ENCODE assay signal across 11 mouse cellular contexts in genomic region chr9:58201091-58201842, GRCm38 (mm10). TPM values are rescaled to one million over a fixed set of nuclear protein-coding genes. Genes with fewer than 3 reads are reported as not detected.
DNase-seq lines count a peak whose midpoint lies in the region; ATAC-seq lines count a peak whose summit lies in the region.
"Had no signal": no experiment of that assay in that cellular context is flagged by ENCODE, and none has a peak within 500 bp of the region (broad histone marks: within the 10 kb centered on the region; RNA-seq: fewer than 3 reads in every experiment).

No protein-coding gene starts in this region.

- no peak overlapping the region for H3K9ac ChIP-seq in heart, embryonic 11.5 days (ENCODE audit: low read depth, low read length)
- no peak overlapping the region; the same call in 1 of the 2 replicates for H3K9ac ChIP-seq in hindbrain, embryonic 11.5 days (ENCODE audit: low read depth, low read length)
- peak overlapping the region; percentile 48 for H3K9ac ChIP-seq in midbrain, embryonic 14.5 days (replicated peaks; ENCODE audit: low read length)
- H3K9ac ChIP-seq: lung, embryonic 15.5 days had no signal

- no peaks in the 10 kb centered on the region for H3K36me3 ChIP-seq in heart, embryonic 11.5 days (ENCODE audit: control insufficient read depth, insufficient read depth, low read length)
- H3K36me3 ChIP-seq in hindbrain, embryonic 11.5 days (ENCODE audit: control insufficient read depth, insufficient read depth, low read length): no peaks in the 10 kb centered on the region
- no peaks in the 10 kb centered on the region for H3K36me3 ChIP-seq in midbrain, embryonic 14.5 days (ENCODE audit: control insufficient read depth, insufficient read depth, low read length)
- H3K36me3 ChIP-seq: lung, embryonic 15.5 days had no signal

- peaks cover 31% of the 10 kb centered on the region for H3K4me1 ChIP-seq in heart, embryonic 11.5 days (ENCODE audit: control insufficient read depth, insufficient read depth, low read length)
- peaks cover 16% of the 10 kb centered on the region for H3K4me1 ChIP-seq in hindbrain, embryonic 11.5 days (replicated peaks; ENCODE audit: control insufficient read depth, insufficient read depth, low read length)
- peaks cover 28% of the 10 kb centered on the region for H3K4me1 ChIP-seq in midbrain, embryonic 14.5 days (ENCODE audit: control insufficient read depth, insufficient read depth, low read length)

- no peak overlapping the region for H3K27ac ChIP-seq in heart, embryonic 11.5 days (ENCODE audit: low read depth, low read length)
- H3K27ac ChIP-seq in hindbrain, embryonic 11.5 days (ENCODE audit: low read depth, low read length): no peak overlapping the region
- peak overlapping the region; percentile 90 for H3K27ac ChIP-seq in midbrain, embryonic 14.5 days (replicated peaks; ENCODE audit: low read depth, low read length)
- H3K27ac ChIP-seq: lung, embryonic 15.5 days had no signal

- under 1% methylated on average over 24 of the region's 24 CpGs for WGBS in heart, embryonic 11.5 days (ENCODE audit: insufficient replicate concordance)
- under 1% methylated on average over 24 of the region's 24 CpGs for WGBS in hindbrain, embryonic 11.5 days
- 3% methylated on average over 24 of the region's 24 CpGs for WGBS in midbrain, embryonic 14.5 days

- peaks cover 81% of the 10 kb centered on the region for H3K27me3 ChIP-seq in heart, embryonic 11.5 days (ENCODE audit: control insufficient read depth, insufficient read depth, low read length)
- H3K27me3 ChIP-seq in hindbrain, embryonic 11.5 days (ENCODE audit: control insufficient read depth, insufficient read depth, low read length): peaks cover 84% of the 10 kb centered on the region
- H3K27me3 ChIP-seq in midbrain, embryonic 14.5 days (ENCODE audit: control insufficient read depth, insufficient read depth, low read length): peaks cover 71% of the 10 kb centered on the region

- no peaks in the 10 kb centered on the region for H3K9me3 ChIP-seq in heart, embryonic 11.5 days (replicated peaks; ENCODE audit: control insufficient read depth, low read length)
- no peaks in the 10 kb centered on the region for H3K9me3 ChIP-seq in hindbrain, embryonic 11.5 days (ENCODE audit: control insufficient read depth, low read length)
- H3K9me3 ChIP-seq in midbrain, embryonic 14.5 days (ENCODE audit: control insufficient read depth, low read length): no peaks in the 10 kb centered on the region
- H3K9me3 ChIP-seq: lung, embryonic 15.5 days had no signal

- H3K4me2 ChIP-seq in heart, embryonic 11.5 days: no peak overlapping the region
- H3K4me2 ChIP-seq in hindbrain, embryonic 11.5 days (replicated peaks; ENCODE audit: low read depth, low read length): 0 out of 2 replicates have a peak overlapping the region, but pooled peaks have one; percentile 11
- peak overlapping the region; percentile 63 for H3K4me2 ChIP-seq in midbrain, embryonic 14.5 days (ENCODE audit: low read length)
- H3K4me2 ChIP-seq: lung, embryonic 15.5 days had no signal

- H3K4me3 ChIP-seq in heart, embryonic 11.5 days (ENCODE audit: low read depth, low read length): peak overlapping the region; percentile 20; the same call in 1 of the 2 replicates
- H3K4me3 ChIP-seq in hindbrain, embryonic 11.5 days (ENCODE audit: low read depth, low read length): peak overlapping the region; percentile 18
- peak overlapping the region; percentile 41 for H3K4me3 ChIP-seq in midbrain, embryonic 14.5 days (replicated peaks; ENCODE audit: low read depth, low read length)
- H3K4me3 ChIP-seq: lung, embryonic 15.5 days had no signal

- no peak for DNase-seq in heart, adult 8-10 months (ENCODE audit: low spot score)
- peak; percentile 43 for DNase-seq in brain, adult 2 months (ENCODE audit: low read depth, low spot score)
- DNase-seq in hindbrain, embryonic 11.5 days (ENCODE audit: low spot score): peak; percentile 20
- peak; percentile 61 for DNase-seq in midbrain, embryonic 14.5 days
- no peak for DNase-seq in thymus, postnatal 4 days
- no peak for DNase-seq in spleen, adult 18-20 months
- DNase-seq in lung, postnatal 25 days (ENCODE audit: low spot score): no peak
- DNase-seq: heart, adult 18-20 months had no signal

- no peak for ATAC-seq in heart, embryonic 11.5 days (replicated peaks; ENCODE audit: insufficient number of reproducible peaks, low FRiP score, low TSS enrichment)
- ATAC-seq in hindbrain, embryonic 11.5 days (ENCODE audit: low FRiP score): no peak
- ATAC-seq in midbrain, embryonic 14.5 days (ENCODE audit: low FRiP score, low TSS enrichment): no peak
- ATAC-seq: CD4-positive, CD25-positive, alpha-beta regulatory T cell, adult 4 months had no signal

RNA-seq across cellular contexts. Expression of gene Islr, which starts 2.8 kb away (rescaled TPM):
- 5.5 and 6.2 TPM in 2 replicates for polyA plus RNA-seq in heart, embryonic 11.5 days (2014; fragmentation: Nextera tagmentation; extraction: Ambion mirVana)
- 10 to 100 TPM; 18.0 to 21.1 (median 19.4) TPM for total RNA-seq in heart, adult 8-10 months (2022)
- 15.5 and 16.7 TPM in 2 replicates for polyA plus RNA-seq in hindbrain, embryonic 11.5 days (2014; fragmentation: Nextera tagmentation; extraction: Ambion mirVana)
- 2.4 and 16.6 TPM in 2 replicates for polyA plus RNA-seq in midbrain, embryonic 14.5 days (2014; fragmentation: Nextera tagmentation; extraction: Ambion mirVana)

RNA-seq across cellular contexts. Expression of gene Islr2, which starts 2.9 kb away (rescaled TPM):
- 0.19 and 0.27 TPM in 2 replicates for polyA plus RNA-seq in heart, embryonic 11.5 days (2014; fragmentation: Nextera tagmentation; extraction: Ambion mirVana)
- 1 to 10 TPM in 1 of 4 experiments, under 1 TPM in 3; 0.53 to 2.5 (median 0.73) TPM for total RNA-seq in heart, adult 8-10 months (2022)
- polyA plus RNA-seq in hindbrain, embryonic 11.5 days (2014; fragmentation: Nextera tagmentation; extraction: Ambion mirVana): 5.5 and 6.7 TPM in 2 replicates
- 51.6 and 96.9 TPM in 2 replicates for polyA plus RNA-seq in midbrain, embryonic 14.5 days (2014; fragmentation: Nextera tagmentation; extraction: Ambion mirVana)
- polyA plus RNA-seq: CD4-positive, CD25-positive, alpha-beta regulatory T cell, adult 4 months had no signal

RNA-seq across cellular contexts. Expression of gene Pml, which starts 48.3 kb away (rescaled TPM):
- polyA plus RNA-seq in heart, embryonic 11.5 days (2014; fragmentation: Nextera tagmentation; extraction: Ambion mirVana): 13.5 and 15.5 TPM in 2 replicates
- total RNA-seq in heart, adult 8-10 months (2022): 1 to 10 TPM; 7.0 to 9.1 (median 8.0) TPM
- polyA plus RNA-seq in hindbrain, embryonic 11.5 days (2014; fragmentation: Nextera tagmentation; extraction: Ambion mirVana): 6.4 and 8.3 TPM in 2 replicates
- polyA plus RNA-seq in midbrain, embryonic 14.5 days (2014; fragmentation: Nextera tagmentation; extraction: Ambion mirVana): 3.8 and 3.9 TPM in 2 replicates

RNA-seq across cellular contexts. Expression of gene Stoml1, which starts 51.7 kb away (rescaled TPM):
- 19.4 and 22.2 TPM in 2 replicates for polyA plus RNA-seq in heart, embryonic 11.5 days (2014; fragmentation: Nextera tagmentation; extraction: Ambion mirVana)
- total RNA-seq in heart, adult 8-10 months (2022): 10 to 100 TPM in 3 of 4 experiments, 1 to 10 TPM in 1; 9.5 to 13.4 (median 11.7) TPM
- polyA plus RNA-seq in hindbrain, embryonic 11.5 days (2014; fragmentation: Nextera tagmentation; extraction: Ambion mirVana): 31.2 and 35.7 TPM in 2 replicates
- 96.4 and 115 TPM in 2 replicates for polyA plus RNA-seq in midbrain, embryonic 14.5 days (2014; fragmentation: Nextera tagmentation; extraction: Ambion mirVana)

Comparison
In these comparisons a context has a peak if more than half of its experiments do, and no peak if none do; other contexts are left out.
1. DNase-seq: peak in brain, adult 2 months (single experiment), hindbrain, embryonic 11.5 days (single experiment) and midbrain, embryonic 14.5 days (single experiment); none in heart, adult 8-10 months (single experiment), thymus, postnatal 4 days (single experiment), spleen, adult 18-20 months (0 of 2) and lung, postnatal 25 days (single experiment).
2. Peak in every context shown above with its lines, with median percentiles within 50 percentile points of each other: H3K4me3 ChIP-seq.